8 mouse cellular contexts compared by ENCODE assay signal in the genomic region with DNA sequence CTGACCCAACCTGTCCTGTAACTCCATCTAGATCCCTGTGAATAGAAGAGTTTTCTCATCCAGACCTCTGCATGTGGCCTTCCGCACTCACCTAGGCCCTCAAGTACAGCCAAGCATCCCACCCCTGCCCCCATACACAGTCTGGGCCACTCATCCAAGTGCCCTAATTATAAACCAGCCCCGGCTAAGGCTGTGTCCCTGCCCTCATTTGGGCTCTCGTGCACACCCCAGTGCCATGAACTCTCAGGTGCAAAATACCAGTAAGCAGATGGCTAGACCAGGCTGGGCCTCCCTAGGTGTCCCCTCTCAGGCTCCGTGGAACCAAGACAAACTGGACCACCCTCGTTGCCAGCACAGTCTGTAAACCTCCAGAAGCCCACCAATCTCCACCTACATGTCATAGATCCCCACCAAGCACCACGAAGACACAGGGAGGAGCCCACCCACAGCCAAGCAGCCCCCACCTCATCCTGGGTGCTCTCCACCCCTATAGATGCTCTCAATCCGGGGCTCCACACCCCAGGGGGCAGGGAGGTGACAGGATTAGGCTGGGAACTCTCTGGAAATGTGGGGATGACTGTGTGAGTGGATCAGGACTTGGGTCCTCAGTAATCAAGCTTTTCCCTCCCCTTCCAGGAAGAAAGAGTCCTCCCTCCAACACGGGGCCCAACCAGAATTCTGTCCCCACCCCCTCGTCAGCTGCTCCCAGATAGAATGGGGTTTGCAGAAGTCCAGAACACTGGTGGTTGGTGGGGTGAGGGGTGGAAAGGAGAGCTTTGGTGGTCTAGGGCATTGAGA. TPM values are rescaled to one million over a fixed set of nuclear protein-coding genes. Genes with fewer than 3 reads are reported as not detected.
DNase-seq lines count a peak whose midpoint lies in the region; ATAC-seq lines count a peak whose summit lies in the region.

No protein-coding gene starts in this region.

- H3K4me3 ChIP-seq in forebrain, embryonic 10.5 days: peak overlapping the region; percentile 78
- peak overlapping the region; percentile 100 for H3K4me3 ChIP-seq in hindbrain, embryonic 13.5 days
- peak overlapping the region; percentile 99 for H3K4me3 ChIP-seq in limb, embryonic 11.5 days (ENCODE audit: low read depth, low read length)
- peak overlapping the region; percentile 99 for H3K4me3 ChIP-seq in midbrain, embryonic 13.5 days (replicated peaks)

- H3K4me2 ChIP-seq in hindbrain, embryonic 13.5 days: peak overlapping the region; percentile 99
- peak overlapping the region; percentile 71 for H3K4me2 ChIP-seq in limb, embryonic 11.5 days (ENCODE audit: low read depth, severe bottlenecking)
- peak overlapping the region; percentile 100 for H3K4me2 ChIP-seq in midbrain, embryonic 13.5 days (replicated peaks)

- peaks cover 34% of the 10 kb centered on the region for H3K36me3 ChIP-seq in forebrain, embryonic 10.5 days (replicated peaks)
- H3K36me3 ChIP-seq in hindbrain, embryonic 13.5 days: peaks cover 5% of the 10 kb centered on the region
- no peaks in the 10 kb centered on the region for H3K36me3 ChIP-seq in limb, embryonic 11.5 days (ENCODE audit: control insufficient read depth, insufficient read depth, low read length)
- H3K36me3 ChIP-seq in midbrain, embryonic 13.5 days: peaks cover 3% of the 10 kb centered on the region; the same call in 1 of the 2 replicates

- peak overlapping the region; percentile 100 for H3K27ac ChIP-seq in forebrain, embryonic 10.5 days
- H3K27ac ChIP-seq in hindbrain, embryonic 13.5 days: peak overlapping the region; percentile 95
- H3K27ac ChIP-seq in limb, embryonic 11.5 days (replicated peaks; ENCODE audit: low read depth, low read length): no peak overlapping the region
- peak overlapping the region; percentile 96 for H3K27ac ChIP-seq in midbrain, embryonic 13.5 days

- DNase-seq in adrenal gland, postnatal 10 days: peak; percentile 53
- no peak for DNase-seq in adrenal gland, postnatal 4 days (ENCODE audit: low spot score in 2 of 2)
- DNase-seq in MN1 (ENCODE audit: low spot score): peak; percentile 17
- DNase-seq in forebrain, embryonic 10.5 days (ENCODE audit: extremely low spot score, low spot score): no peak
- no peak for DNase-seq in limb, embryonic 11.5 days (ENCODE audit: low spot score)
- no peak for DNase-seq in B cell, adult 2 months

- H3K9ac ChIP-seq in hindbrain, embryonic 13.5 days: peak overlapping the region; percentile 100
- peak overlapping the region; percentile 96 for H3K9ac ChIP-seq in limb, embryonic 11.5 days (ENCODE audit: low read length)
- H3K9ac ChIP-seq in midbrain, embryonic 13.5 days (replicated peaks): peak overlapping the region; percentile 94

- ATAC-seq in hindbrain, embryonic 13.5 days (ENCODE audit: low FRiP score): peak; percentile 13
- ATAC-seq in limb, embryonic 11.5 days (ENCODE audit: insufficient number of reproducible peaks, low FRiP score, low TSS enrichment, low read depth): no peak
- 0 out of 2 replicates have a peak, but pooled peaks have one; percentile 1 for ATAC-seq in midbrain, embryonic 13.5 days

- H3K4me1 ChIP-seq in forebrain, embryonic 10.5 days: peaks cover 88% of the 10 kb centered on the region
- peaks cover 71% of the 10 kb centered on the region for H3K4me1 ChIP-seq in hindbrain, embryonic 13.5 days (replicated peaks)
- H3K4me1 ChIP-seq in limb, embryonic 11.5 days (ENCODE audit: control insufficient read depth, insufficient read depth, low read length): peaks cover 42% of the 10 kb centered on the region
- H3K4me1 ChIP-seq in midbrain, embryonic 13.5 days (replicated peaks): peaks cover 76% of the 10 kb centered on the region

- no peaks in the 10 kb centered on the region for H3K9me3 ChIP-seq in forebrain, embryonic 10.5 days
- H3K9me3 ChIP-seq in hindbrain, embryonic 13.5 days: no peaks in the 10 kb centered on the region
- no peaks in the 10 kb centered on the region for H3K9me3 ChIP-seq in limb, embryonic 11.5 days (ENCODE audit: control insufficient read depth, low read length)
- no peaks in the 10 kb centered on the region for H3K9me3 ChIP-seq in midbrain, embryonic 13.5 days

- WGBS in forebrain, embryonic 10.5 days: 24% methylated on average over 9 of the region's 9 CpGs
- WGBS in hindbrain, embryonic 13.5 days: 17% methylated on average over 9 of the region's 9 CpGs
- 13% methylated on average over 9 of the region's 9 CpGs for WGBS in limb, embryonic 11.5 days
- WGBS in midbrain, embryonic 13.5 days: 20% methylated on average over 9 of the region's 9 CpGs

- H3K27me3 ChIP-seq in forebrain, embryonic 10.5 days (ENCODE audit: poor library complexity, severe bottlenecking): peaks cover 5% of the 10 kb centered on the region; the same call in 1 of the 2 replicates
- no peaks in the 10 kb centered on the region for H3K27me3 ChIP-seq in hindbrain, embryonic 13.5 days
- H3K27me3 ChIP-seq in limb, embryonic 11.5 days (ENCODE audit: control insufficient read depth, insufficient read depth, low read length): no peaks in the 10 kb centered on the region
- no peaks in the 10 kb centered on the region for H3K27me3 ChIP-seq in midbrain, embryonic 13.5 days

RNA-seq across cellular contexts. Expression of a gene that starts 1.6 kb away (rescaled TPM):
- total RNA-seq in adrenal gland, postnatal 10 days (2021): 10 to 100 TPM; 60.4 to 72.7 TPM
- 10 to 100 TPM; 64.1 to 70.7 TPM for total RNA-seq in adrenal gland, postnatal 4 days (2021)
- 45.6 and 47.1 TPM in 2 replicates for polyA plus RNA-seq in forebrain, embryonic 10.5 days (2016; fragmentation: Nextera tagmentation; extraction: Ambion mirVana)
- 79.5 and 81.8 TPM in 2 replicates for polyA plus RNA-seq in hindbrain, embryonic 13.5 days (2015; fragmentation: Nextera tagmentation; extraction: Ambion mirVana)
- 54.6 and 61.2 TPM in 2 replicates for polyA plus RNA-seq in limb, embryonic 11.5 days (2014; fragmentation: Nextera tagmentation; extraction: Ambion mirVana)
- 64.1 and 89.5 TPM in 2 replicates for polyA plus RNA-seq in midbrain, embryonic 13.5 days (2015; fragmentation: Nextera tagmentation; extraction: Ambion mirVana)

RNA-seq across cellular contexts. Expression of a gene that starts 7.6 kb away (rescaled TPM):
- 10 to 100 TPM; 73.1 to 74.8 TPM for total RNA-seq in adrenal gland, postnatal 10 days (2021)
- 10 to 100 TPM; 70.0 to 75.4 TPM for total RNA-seq in adrenal gland, postnatal 4 days (2021)
- polyA plus RNA-seq in forebrain, embryonic 10.5 days (2016; fragmentation: Nextera tagmentation; extraction: Ambion mirVana): 84.8 and 86.8 TPM in 2 replicates
- polyA plus RNA-seq in hindbrain, embryonic 13.5 days (2015; fragmentation: Nextera tagmentation; extraction: Ambion mirVana): 160 and 168 TPM in 2 replicates
- 25.0 and 32.2 TPM in 2 replicates for polyA plus RNA-seq in limb, embryonic 11.5 days (2014; fragmentation: Nextera tagmentation; extraction: Ambion mirVana)
- 149 and 154 TPM in 2 replicates for polyA plus RNA-seq in midbrain, embryonic 13.5 days (2015; fragmentation: Nextera tagmentation; extraction: Ambion mirVana)

RNA-seq across cellular contexts. Expression of a gene that starts 32.1 kb away (rescaled TPM):
- total RNA-seq in adrenal gland, postnatal 10 days (2021): 1 to 10 TPM; 5.5 to 5.6 TPM
- total RNA-seq in adrenal gland, postnatal 4 days (2021): 10 to 100 TPM in 1 of 2 experiments, 1 to 10 TPM in 1; 9.3 to 12.8 TPM
- polyA plus RNA-seq in forebrain, embryonic 10.5 days (2016; fragmentation: Nextera tagmentation; extraction: Ambion mirVana): 5.9 and 6.8 TPM in 2 replicates
- polyA plus RNA-seq in hindbrain, embryonic 13.5 days (2015; fragmentation: Nextera tagmentation; extraction: Ambion mirVana): 7.6 and 10.1 TPM in 2 replicates
- polyA plus RNA-seq in limb, embryonic 11.5 days (2014; fragmentation: Nextera tagmentation; extraction: Ambion mirVana): 1.4 and 1.5 TPM in 2 replicates
- polyA plus RNA-seq in midbrain, embryonic 13.5 days (2015; fragmentation: Nextera tagmentation; extraction: Ambion mirVana): 1.0 and 1.5 TPM in 2 replicates

RNA-seq across cellular contexts. Expression of a gene that starts 52.0 kb away (rescaled TPM):
- total RNA-seq in adrenal gland, postnatal 10 days (2021): 100 to 1,000 TPM; 177 to 229 TPM
- total RNA-seq in adrenal gland, postnatal 4 days (2021): 100 to 1,000 TPM; 319 to 332 TPM
- polyA plus RNA-seq in forebrain, embryonic 10.5 days (2016; fragmentation: Nextera tagmentation; extraction: Ambion mirVana): 251 and 256 TPM in 2 replicates
- 163 and 166 TPM in 2 replicates for polyA plus RNA-seq in hindbrain, embryonic 13.5 days (2015; fragmentation: Nextera tagmentation; extraction: Ambion mirVana)
- polyA plus RNA-seq in limb, embryonic 11.5 days (2014; fragmentation: Nextera tagmentation; extraction: Ambion mirVana): 247 and 264 TPM in 2 replicates
- polyA plus RNA-seq in midbrain, embryonic 13.5 days (2015; fragmentation: Nextera tagmentation; extraction: Ambion mirVana): 174 and 180 TPM in 2 replicates

Comparison
In these comparisons a context has a peak if more than half of its experiments do, and no peak if none do; other contexts are left out.
1. DNase-seq: peak in adrenal gland, postnatal 10 days (single experiment) and MN1 (single experiment); none in adrenal gland, postnatal 4 days (0 of 2), forebrain, embryonic 10.5 days (single experiment), limb, embryonic 11.5 days (single experiment) and B cell, adult 2 months (0 of 2).
2. Peak in every context shown above with its lines, with median percentiles within 50 percentile points of each other: H3K4me3 ChIP-seq, H3K4me2 ChIP-seq and H3K9ac ChIP-seq.